Mouse (Mus musculus) stomach, postnatal 0 days (tissue): Measurements from ENCODE around the gene Ap5m1.

ENCODE experiments used
- CTCF ChIP-seq: IDR thresholded peaks from 2 replicates; pipeline ENCODE4 v1.5.1; 2016; ENCODE audit warnings: antibody characterized with exemption, low read depth, mild to moderate bottlenecking, moderate library complexity
- EP300 ChIP-seq: optimal IDR thresholded peaks from 2 replicates; pipeline ENCODE3; 2016; ENCODE audit warnings: antibody characterized with exemption

GRCm38 (mm10) chr14:49128544-49129263, 62.8 kb downstream of the Ap5m1 start:
- no peak for TF ChIP-seq CTCF
- TF ChIP-seq EP300 = no peak
